Mouse (Mus musculus) limb, embryonic 14.5 days (tissue): ENCODE measurements around the gene Pkhd1. TPM values are rescaled to one million over a fixed set of nuclear protein-coding genes. Genes with fewer than 3 reads are reported as not detected.
"Not testable (repeated sequence)": the region's sequence is repeated elsewhere in the genome, so short reads cannot be mapped to it uniquely, and the experiment has no call there.

Source experiments
- ATAC-seq: fragments of 200-750 bp; cut with Nextera tagmentation; 2 replicates; pipeline ENCODE4 v1.8.0; 2017; ENCODE audit warnings: low read depth, moderate number of reproducible peaks, moderate TSS enrichment; ENCODE audit not compliant: low FRiP score
- DNase-seq: peaks from one replicate; pipeline ENCODE4 v3.0.0-alpha.2; 2015; ENCODE audit warnings: low spot score
- H3K27ac ChIP-seq: fragments of 300-500 bp; sonication (generic); replicated peaks from 2 replicates; pipeline ENCODE4 v1.5.1; 2014; ENCODE audit warnings: low read depth, mild to moderate bottlenecking, low read length, moderate library complexity, mixed read lengths
- H3K27me3 ChIP-seq: fragments of 300-500 bp; sonication (generic); 2 replicates; pipeline ENCODE4 v1.6.1; 2014; ENCODE audit warnings: low read length, mixed read lengths; ENCODE audit not compliant: control insufficient read depth, insufficient read depth
- H3K36me3 ChIP-seq: fragments of 300-500 bp; sonication (generic); 2 replicates; pipeline ENCODE4 v1.6.1; 2014; ENCODE audit warnings: mild to moderate bottlenecking, low read length, moderate library complexity, mixed read lengths; ENCODE audit not compliant: control insufficient read depth, insufficient read depth
- H3K4me1 ChIP-seq: fragments of 300-500 bp; sonication (generic); 2 replicates; pipeline ENCODE4 v1.6.1; 2014; ENCODE audit warnings: antibody characterized with exemption, low read length, mixed read lengths; ENCODE audit not compliant: control insufficient read depth, insufficient read depth
- H3K4me2 ChIP-seq: fragments of 300-500 bp; sonication (generic); replicated peaks from 2 replicates; pipeline ENCODE4 v1.6.1; 2014; ENCODE audit warnings: low read depth, mild to moderate bottlenecking, low read length, moderate library complexity; ENCODE audit not compliant: severe bottlenecking
- H3K4me3 ChIP-seq: fragments of 300-500 bp; sonication (generic); replicated peaks from 2 replicates; pipeline ENCODE4 v1.5.1; 2014; ENCODE audit warnings: low read length
- H3K9ac ChIP-seq: fragments of 300-500 bp; sonication (generic); 2 replicates; pipeline ENCODE4 v1.6.1; 2014; ENCODE audit warnings: mild to moderate bottlenecking, low read depth, low read length, moderate library complexity; ENCODE audit not compliant: severe bottlenecking
- H3K9me3 ChIP-seq: fragments of 300-500 bp; sonication (generic); 2 replicates; pipeline ENCODE4 v1.6.1; 2016; ENCODE audit warnings: low read length; ENCODE audit not compliant: control insufficient read depth
- POLR2A ChIP-seq: fragments of 200-500 bp; IDR thresholded peaks from 2 replicates; pipeline ENCODE4 v1.8.0; 2012; ENCODE audit warnings: inconsistent platforms, mild to moderate bottlenecking, moderate library complexity, borderline replicate concordance; ENCODE audit not compliant: insufficient read depth, insufficient read length; ENCODE audit errors: extremely low read depth
- whole genome bisulfite sequencing: fragments of 180-500 bp; shearing (Covaris S2); extraction: QIAGEN DNeasy Blood & Tissue Kit; methylation state at CpG from one replicate; pipeline ENCODE4 v1.1.7; 2014; 5-methylcytosine and 5-hydroxymethylcytosine counted together
- polyA plus RNA-seq, 2 experiments: library from polyadenylated mRNA; depleted of rRNA in 1 of 2; stranded (reverse) in 1 of 2; unstranded in 1 of 2; fragments of >200 nt; fragmentation: Nextera tagmentation in 1 of 2; extraction: Ambion mirVana in 1 of 2; gene quantifications; 2 replicates each; pipeline versions ENCODE4 v1.2.1 to v1.2.3; 2012 to 2014

Gene Pkhd1
- polyA plus RNA-seq, 2 experiments = 0.25 to 0.32 TPM

- Histone ChIP-seq H3K4me1 (no peaks in the 10 kb centered on the region), H3K27ac (no peak overlapping the region), H3K27me3 (no peaks in the 10 kb centered on the region), H3K9ac (no peak overlapping the region), H3K36me3 (no peaks in the 10 kb centered on the region), H3K4me3 (no peak overlapping the region), H3K4me2 (no peak overlapping the region), H3K9me3 (no peaks in the 10 kb centered on the region)
- ATAC-seq = peak; percentile 6; the same call in 1 of the 2 replicates
- 46% methylated on average over 2 of the region's 2 CpGs for WGBS
- DNase-seq = no peak
- TF ChIP-seq POLR2A = no peak
These were observed 369.7 kb downstream of the Pkhd1 start for GRCm38 (mm10) chr1:20248169-20248568.

- no peak overlapping the region for H3K9ac ChIP-seq
- DNase-seq (no peak), ATAC-seq (no peak)
- H3K4me2 ChIP-seq = no peak overlapping the region
- no peaks in the 10 kb centered on the region for H3K9me3 ChIP-seq
- no peak for TF ChIP-seq POLR2A
- WGBS = 78% methylated on average over 1 of the region's 1 CpGs
- H3K4me3 ChIP-seq = no peak overlapping the region
- no peaks in the 10 kb centered on the region for H3K36me3 ChIP-seq
- H3K27me3 ChIP-seq = no peaks in the 10 kb centered on the region
- H3K4me1 ChIP-seq = no peaks in the 10 kb centered on the region
- no peak overlapping the region for H3K27ac ChIP-seq
These were observed 401.2 kb downstream of the Pkhd1 start for GRCm38 (mm10) chr1:20216681-20217080.

GRCm38 (mm10) chr1:20190444-20190843 is 427.4 kb downstream of the Pkhd1 start:
- no peak for TF ChIP-seq POLR2A
- Histone ChIP-seq H3K9ac (no peak overlapping the region), H3K36me3 (no peaks in the 10 kb centered on the region), H3K27me3 (no peaks in the 10 kb centered on the region), H3K4me2 (0 out of 2 replicates have a peak overlapping the region, but pooled peaks have one; percentile 6), H3K9me3 (no peaks in the 10 kb centered on the region), H3K4me1 (0 out of 2 replicates have a peak, but pooled peaks cover 3% of the 10 kb centered on the region), H3K27ac (no peak overlapping the region), H3K4me3 (no peak overlapping the region)
- DNase-seq (peak; percentile 10), ATAC-seq (no peak)
- WGBS = 31% methylated on average over 9 of the region's 9 CpGs

- no peak overlapping the region for H3K4me3 ChIP-seq
- TF ChIP-seq POLR2A = no peak
- H3K9ac ChIP-seq = no peak overlapping the region
- 68% methylated on average over 8 of the region's 8 CpGs for WGBS
- no peak for ATAC-seq
- no peaks in the 10 kb centered on the region for H3K9me3 ChIP-seq
- no peak for DNase-seq
- H3K4me2 ChIP-seq = no peak overlapping the region
- no peaks in the 10 kb centered on the region for H3K27me3 ChIP-seq
- no peak overlapping the region for H3K27ac ChIP-seq
- no peaks in the 10 kb centered on the region for H3K36me3 ChIP-seq
- H3K4me1 ChIP-seq = no peaks in the 10 kb centered on the region
These were observed 437.7 kb downstream of the Pkhd1 start for GRCm38 (mm10) chr1:20180157-20180556.

GRCm38 (mm10) chr1:20171199-20171598 is 446.7 kb downstream of the Pkhd1 start:
- H3K9me3 ChIP-seq = no peaks in the 10 kb centered on the region
- WGBS = 83% methylated on average over 4 of the region's 4 CpGs
- ATAC-seq = no peak
- no peak for DNase-seq
- TF ChIP-seq POLR2A = no peak
- H3K4me1 ChIP-seq = no peaks in the 10 kb centered on the region
- H3K9ac ChIP-seq = no peak overlapping the region
- H3K4me2 ChIP-seq = no peak overlapping the region
- no peaks in the 10 kb centered on the region for H3K27me3 ChIP-seq
- H3K36me3 ChIP-seq = no peaks in the 10 kb centered on the region
- no peak overlapping the region for H3K27ac ChIP-seq
- H3K4me3 ChIP-seq = no peak overlapping the region

- not testable (repeated sequence) for H3K9me3 ChIP-seq, H3K27ac ChIP-seq, H3K9ac ChIP-seq, H3K36me3 ChIP-seq, ATAC-seq, H3K4me2 ChIP-seq, H3K4me1 ChIP-seq, DNase-seq, H3K4me3 ChIP-seq, H3K27me3 ChIP-seq
- WGBS = 96% methylated on average over 4 of the region's 4 CpGs
These were observed 467.2 kb downstream of the Pkhd1 start for GRCm38 (mm10) chr1:20150627-20151026.
